ENCODE assay signal across 13 mouse cellular contexts in genomic region chr7:97514786-97515185, GRCm38 (mm10). TPM values are rescaled to one million over a fixed set of nuclear protein-coding genes. Genes with fewer than 3 reads are reported as not detected.
A peak's percentile ranks its signal among the peaks of the same experiment; 100 is the strongest.
DNase-seq lines count a peak whose midpoint lies in the region; ATAC-seq and TF ChIP-seq lines count a peak whose summit lies in the region.
"Had no signal": no experiment of that assay in that cellular context is flagged by ENCODE, and none has a peak within 500 bp of the region (broad histone marks: within the 10 kb centered on the region; RNA-seq: fewer than 3 reads in every experiment).

No protein-coding gene starts in this region.

- no peak for TF ChIP-seq CTCF in cerebellum, adult 2 months (IDR thresholded peaks at IDR 0.05; ENCODE audit: borderline replicate concordance, insufficient read depth, low read depth, low read length)

- ATAC-seq in intestine, embryonic 14.5 days (replicated peaks; ENCODE audit: low FRiP score, low TSS enrichment, low read depth), result no peak
- ATAC-seq in intestine, embryonic 15.5 days, result no peak
- peak; percentile 63 for ATAC-seq in heart, embryonic 13.5 days (ENCODE audit: extremely low read depth, insufficient number of reproducible peaks, low FRiP score, low TSS enrichment)
- ATAC-seq in midbrain, embryonic 14.5 days (ENCODE audit: low FRiP score, low TSS enrichment), result no peak
- ATAC-seq: CD4-positive, CD25-positive, alpha-beta regulatory T cell, adult 4 months; hindbrain, embryonic 16.5 days had no signal

- H3K4me3 ChIP-seq in intestine, embryonic 14.5 days (ENCODE audit: low read depth, low read length), result no peak overlapping the region
- H3K4me3 ChIP-seq in intestine, embryonic 15.5 days (replicated peaks), result no peak overlapping the region
- no peak overlapping the region for H3K4me3 ChIP-seq in cerebellum, adult 2 months (replicated peaks; ENCODE audit: insufficient read depth, low read depth, low read length)
- H3K4me3 ChIP-seq in heart, embryonic 13.5 days, result no peak overlapping the region
- no peak overlapping the region for H3K4me3 ChIP-seq in midbrain, embryonic 14.5 days (replicated peaks; ENCODE audit: low read depth, low read length)
- H3K4me3 ChIP-seq: embryonic facial prominence, embryonic 13.5 days; neural tube, embryonic 13.5 days had no signal

- DNase-seq in intestine, embryonic 14.5 days (ENCODE audit: low spot score), result peak; percentile 24
- DNase-seq in cerebellum, adult 2 months, result peak; percentile 41 to 73
- peak; percentile 2 for DNase-seq in lung, postnatal 14 days
- no peak for DNase-seq in left cerebral cortex, adult 18-20 months (ENCODE audit: low spot score in 2 of 2)
- no peak for DNase-seq in midbrain, embryonic 14.5 days
- no peak for DNase-seq in layer of hippocampus, adult 11-12 months (ENCODE audit: low spot score)
- DNase-seq: right cerebral cortex, postnatal 14 days had no signal

- no peak overlapping the region for H3K27ac ChIP-seq in intestine, embryonic 14.5 days (ENCODE audit: low read depth)
- no peak overlapping the region for H3K27ac ChIP-seq in intestine, embryonic 15.5 days
- no peak overlapping the region for H3K27ac ChIP-seq in cerebellum, adult 2 months (ENCODE audit: insufficient read depth, low read length)
- H3K27ac ChIP-seq in heart, embryonic 13.5 days (replicated peaks), result peak overlapping the region; percentile 52; the same call in 1 of the 2 replicates
- H3K27ac ChIP-seq in midbrain, embryonic 14.5 days (replicated peaks; ENCODE audit: low read depth, low read length), result no peak overlapping the region
- H3K27ac ChIP-seq: embryonic facial prominence, embryonic 13.5 days; neural tube, embryonic 13.5 days had no signal

- H3K9me3 ChIP-seq in intestine, embryonic 14.5 days (ENCODE audit: control insufficient read depth, low read length), result no peaks in the 10 kb centered on the region
- no peaks in the 10 kb centered on the region for H3K9me3 ChIP-seq in intestine, embryonic 15.5 days
- H3K9me3 ChIP-seq in heart, embryonic 13.5 days, result no peaks in the 10 kb centered on the region
- H3K9me3 ChIP-seq in midbrain, embryonic 14.5 days (ENCODE audit: control insufficient read depth, low read length), result no peaks in the 10 kb centered on the region
- H3K9me3 ChIP-seq: embryonic facial prominence, embryonic 13.5 days; neural tube, embryonic 13.5 days had no signal

- no peak overlapping the region for H3K4me2 ChIP-seq in intestine, embryonic 14.5 days (ENCODE audit: low read length)
- no peak overlapping the region for H3K4me2 ChIP-seq in intestine, embryonic 15.5 days (replicated peaks)
- no peak overlapping the region for H3K4me2 ChIP-seq in heart, embryonic 13.5 days
- H3K4me2 ChIP-seq in midbrain, embryonic 14.5 days (ENCODE audit: low read length), result no peak overlapping the region
- H3K4me2 ChIP-seq: embryonic facial prominence, embryonic 13.5 days; neural tube, embryonic 13.5 days had no signal

- peaks cover 92% of the 10 kb centered on the region for H3K36me3 ChIP-seq in intestine, embryonic 14.5 days (ENCODE audit: control insufficient read depth, insufficient read depth, low read length)
- peaks cover 16% of the 10 kb centered on the region; the same call in 1 of the 2 replicates for H3K36me3 ChIP-seq in intestine, embryonic 15.5 days
- H3K36me3 ChIP-seq in heart, embryonic 13.5 days, result peaks cover 90% of the 10 kb centered on the region
- H3K36me3 ChIP-seq in midbrain, embryonic 14.5 days (ENCODE audit: control insufficient read depth, insufficient read depth, low read length), result peaks cover 90% of the 10 kb centered on the region

- no peaks in the 10 kb centered on the region for H3K27me3 ChIP-seq in intestine, embryonic 14.5 days (replicated peaks; ENCODE audit: control insufficient read depth, insufficient read depth, low read length)
- H3K27me3 ChIP-seq in intestine, embryonic 15.5 days (replicated peaks), result no peaks in the 10 kb centered on the region
- H3K27me3 ChIP-seq in cerebellum, adult 2 months (ENCODE audit: control insufficient read depth, insufficient read depth, low read length), result no peaks in the 10 kb centered on the region
- H3K27me3 ChIP-seq in heart, embryonic 13.5 days (replicated peaks), result no peaks in the 10 kb centered on the region
- H3K27me3 ChIP-seq in midbrain, embryonic 14.5 days (ENCODE audit: control insufficient read depth, insufficient read depth, low read length), result no peaks in the 10 kb centered on the region
- H3K27me3 ChIP-seq: embryonic facial prominence, embryonic 13.5 days; neural tube, embryonic 13.5 days had no signal

- WGBS in intestine, embryonic 14.5 days, result 96% methylated on average over 1 of the region's 1 CpGs
- WGBS in intestine, embryonic 15.5 days, result 75% methylated on average over 1 of the region's 1 CpGs
- 8% methylated on average over 1 of the region's 1 CpGs for WGBS in cerebellum, adult 2 months
- 62% methylated on average over 1 of the region's 1 CpGs for WGBS in heart, embryonic 13.5 days
- WGBS in midbrain, embryonic 14.5 days, result 74% methylated on average over 1 of the region's 1 CpGs

- no peak overlapping the region for H3K9ac ChIP-seq in intestine, embryonic 14.5 days (ENCODE audit: low read length)
- no peak overlapping the region for H3K9ac ChIP-seq in intestine, embryonic 15.5 days
- H3K9ac ChIP-seq in heart, embryonic 13.5 days, result no peak overlapping the region
- H3K9ac ChIP-seq in midbrain, embryonic 14.5 days (replicated peaks; ENCODE audit: low read length), result no peak overlapping the region
- H3K9ac ChIP-seq: embryonic facial prominence, embryonic 13.5 days; neural tube, embryonic 13.5 days had no signal

- H3K4me1 ChIP-seq in intestine, embryonic 14.5 days (replicated peaks; ENCODE audit: control insufficient read depth, insufficient read depth, low read length), result no peaks in the 10 kb centered on the region
- H3K4me1 ChIP-seq in intestine, embryonic 15.5 days (replicated peaks), result no peaks in the 10 kb centered on the region
- no peaks in the 10 kb centered on the region; the same call in 1 of the 2 replicates for H3K4me1 ChIP-seq in cerebellum, adult 2 months (ENCODE audit: control insufficient read depth, insufficient read depth, low read length)
- H3K4me1 ChIP-seq in heart, embryonic 13.5 days, result peaks cover 17% of the 10 kb centered on the region
- H3K4me1 ChIP-seq in midbrain, embryonic 14.5 days (ENCODE audit: control insufficient read depth, insufficient read depth, low read length), result no peaks in the 10 kb centered on the region
- H3K4me1 ChIP-seq: embryonic facial prominence, embryonic 13.5 days; neural tube, embryonic 13.5 days had no signal

- TF ChIP-seq POLR2A in cerebellum, adult 2 months (IDR thresholded peaks at IDR 0.05; ENCODE audit: borderline replicate concordance, insufficient read depth, low read length), result no peak

RNA-seq across cellular contexts. Expression of gene Ints4, which starts 34.0 kb away (rescaled TPM):
- 56.4 and 64.1 TPM in 2 replicates for polyA plus RNA-seq in intestine, embryonic 14.5 days (2014; fragmentation: Nextera tagmentation; extraction: Ambion mirVana)
- 41.1 and 42.1 TPM in 2 replicates for polyA plus RNA-seq in intestine, embryonic 15.5 days (2015; fragmentation: Nextera tagmentation; extraction: Ambion mirVana)
- 67.0 and 72.2 TPM in 2 replicates for polyA plus RNA-seq in cerebellum, adult 2 months (2012; rRNA removed)
- polyA plus RNA-seq in heart, embryonic 13.5 days (2015; fragmentation: Nextera tagmentation; extraction: Ambion mirVana), result 30.1 and 32.4 TPM in 2 replicates
- total RNA-seq in left cerebral cortex, adult 18-20 months (2021), result 10 to 100 TPM; 29.6 to 31.1 TPM
- polyA plus RNA-seq in midbrain, embryonic 14.5 days (2014; fragmentation: Nextera tagmentation; extraction: Ambion mirVana), result 32.5 and 49.3 TPM in 2 replicates

Comparison
In these comparisons a context has a peak if more than half of its experiments do, and no peak if none do; other contexts are left out.
1. DNase-seq: peak in intestine, embryonic 14.5 days (single experiment), cerebellum, adult 2 months (2 of 2) and lung, postnatal 14 days (single experiment); none in left cerebral cortex, adult 18-20 months (0 of 2), midbrain, embryonic 14.5 days (single experiment) and layer of hippocampus, adult 11-12 months (single experiment).